Mouse (Mus musculus) G1E-ER4 (cell line): Measurements from ENCODE around the gene Cckbr. TPM values are rescaled to one million over a fixed set of nuclear protein-coding genes. Genes with fewer than 3 reads are reported as not detected.

Experiments used
- GATA1 ChIP-seq: IDR thresholded peaks from one replicate; pipeline ENCODE4 v1.8.0; 2012; ENCODE audit warnings: low read length, inconsistent platforms
- polyA plus RNA-seq: library from polyadenylated mRNA; stranded (reverse); fragments of >175 nt; gene quantifications from 2 replicates; pipeline ENCODE4 v1.2.3, GENCODE M21; 2012

Gene Cckbr
- polyA plus RNA-seq, 1 experiment = not detected

DNA sequence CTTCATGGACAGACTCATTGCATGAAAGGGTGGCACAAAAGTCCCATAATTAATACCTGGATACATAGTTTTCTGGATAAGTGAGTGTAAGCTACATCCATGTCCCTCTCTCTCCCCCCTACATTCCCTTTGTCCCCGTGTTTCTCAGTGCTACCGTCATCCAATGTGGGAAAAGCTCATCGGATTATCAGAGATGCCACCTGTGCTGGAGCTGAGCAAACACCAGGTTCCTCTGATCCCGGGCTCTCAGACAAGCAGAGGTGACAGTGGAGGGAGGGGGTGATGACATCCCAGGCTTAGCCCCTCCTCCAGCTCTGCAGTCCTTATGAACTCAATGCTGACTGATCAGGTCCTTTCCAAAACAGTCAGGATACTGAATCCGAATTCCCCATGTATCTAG lies 1.2 kb upstream of the Cckbr start:
- TF ChIP-seq GATA1 = no peak

DNA sequence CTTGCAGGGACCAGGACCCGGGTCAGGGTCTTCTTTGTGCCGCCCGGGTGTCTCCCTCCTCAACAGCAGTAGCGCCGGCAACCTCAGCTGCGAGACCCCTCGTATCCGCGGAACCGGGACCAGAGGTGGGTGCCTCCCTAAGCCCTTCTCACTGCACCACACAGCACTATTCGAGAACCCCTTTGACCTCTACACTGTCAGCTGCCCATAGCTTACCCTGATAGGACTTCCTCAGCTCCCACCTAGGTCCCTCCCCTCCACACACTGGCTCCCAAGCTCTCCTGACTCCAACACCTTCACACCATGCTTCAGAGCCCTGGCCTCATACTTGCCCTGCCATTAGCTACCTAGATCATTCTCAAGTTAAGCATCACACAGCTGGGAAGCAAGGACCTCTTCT lies 520 bp downstream of the Cckbr start:
- TF ChIP-seq GATA1 = no peak

DNA sequence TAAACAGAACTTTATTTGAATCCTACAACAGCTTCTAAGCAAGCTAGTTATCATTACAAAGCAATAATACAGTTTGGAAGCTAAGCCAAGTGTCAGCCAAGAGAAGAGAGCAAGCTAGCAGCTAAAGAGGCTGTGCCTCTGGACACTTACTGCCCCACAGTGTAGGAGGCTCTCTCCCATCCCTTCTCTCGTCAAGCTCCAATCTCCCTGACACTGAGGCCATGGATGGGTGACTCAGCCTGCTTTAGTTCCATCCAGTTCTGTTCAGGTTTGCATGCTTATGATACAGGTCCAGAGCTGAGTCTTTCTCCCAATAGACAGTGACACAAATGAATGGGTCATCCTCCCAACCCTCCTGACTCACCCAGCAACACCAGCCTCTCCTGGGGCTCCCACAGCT lies 6.5 kb downstream of the Cckbr start:
- TF ChIP-seq GATA1 = no peak

DNA sequence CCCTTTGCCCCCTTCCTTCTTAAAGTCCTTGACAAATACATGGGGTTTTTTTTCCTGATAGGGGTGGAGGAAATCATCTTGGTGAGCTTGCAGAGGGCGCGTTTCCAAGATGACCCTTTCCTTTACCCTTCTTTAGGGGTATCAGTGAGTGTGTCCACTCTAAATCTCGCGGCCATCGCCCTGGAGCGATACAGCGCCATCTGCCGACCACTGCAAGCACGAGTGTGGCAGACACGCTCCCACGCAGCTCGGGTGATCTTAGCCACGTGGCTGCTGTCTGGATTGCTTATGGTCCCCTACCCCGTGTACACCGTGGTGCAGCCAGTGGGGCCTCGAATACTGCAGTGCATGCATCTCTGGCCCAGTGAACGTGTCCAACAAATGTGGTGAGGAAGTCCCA lies 8.3 kb downstream of the Cckbr start:
- no peak for TF ChIP-seq GATA1

DNA sequence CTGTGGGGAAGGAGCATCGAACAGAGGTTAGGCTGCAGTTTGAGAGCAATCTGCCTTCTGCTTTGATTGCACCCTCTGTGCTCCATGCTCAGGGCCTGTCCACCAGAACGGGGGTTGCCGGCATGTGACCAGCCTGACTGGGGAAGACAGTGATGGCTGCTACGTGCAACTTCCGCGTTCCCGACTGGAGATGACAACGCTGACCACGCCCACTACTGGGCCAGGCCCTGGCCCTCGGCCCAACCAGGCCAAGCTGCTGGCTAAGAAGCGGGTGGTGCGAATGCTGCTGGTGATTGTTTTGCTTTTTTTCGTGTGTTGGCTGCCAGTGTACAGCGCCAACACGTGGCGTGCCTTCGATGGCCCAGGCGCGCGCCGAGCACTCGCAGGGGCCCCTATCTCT lies 9.3 kb downstream of the Cckbr start:
- no peak for TF ChIP-seq GATA1

DNA sequence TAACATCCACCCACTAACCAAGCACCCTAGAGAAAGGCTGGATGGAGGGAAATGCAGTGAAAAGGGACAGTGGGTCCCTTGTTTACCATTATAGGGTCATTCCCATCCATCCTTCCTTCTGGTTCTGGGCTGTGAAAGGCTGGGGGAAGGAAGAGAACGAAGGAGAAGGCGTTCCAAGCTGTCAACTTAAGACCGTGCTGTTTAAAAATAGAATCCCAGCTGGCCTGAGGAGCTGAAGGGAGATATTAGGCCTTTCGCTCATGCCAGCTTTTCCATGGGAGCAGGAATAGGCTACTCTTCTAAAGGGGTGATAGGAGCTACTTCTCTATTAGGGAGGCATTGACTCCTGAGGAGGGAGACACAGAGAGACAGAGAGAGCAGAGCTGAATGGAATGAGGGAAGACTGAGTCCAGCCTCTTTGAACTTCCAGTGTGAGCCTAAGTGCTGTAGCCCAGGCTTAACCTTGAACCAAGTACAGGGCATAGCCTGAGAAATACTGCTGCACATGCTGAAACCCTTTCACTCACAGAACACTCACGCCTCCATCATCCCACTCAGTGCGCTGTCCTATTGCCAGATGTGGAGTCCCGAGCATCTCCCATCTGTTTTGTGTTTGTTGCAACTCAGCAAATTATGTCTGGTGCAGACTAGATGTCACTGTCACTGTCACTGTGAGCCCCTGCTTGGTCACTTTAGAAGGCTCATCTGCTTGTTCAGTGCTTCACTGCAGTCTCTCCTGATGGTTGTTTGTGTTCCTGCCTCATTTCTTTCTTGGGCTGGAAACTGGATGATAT lies 12.6 kb downstream of the Cckbr start:
- no peak for TF ChIP-seq GATA1

DNA sequence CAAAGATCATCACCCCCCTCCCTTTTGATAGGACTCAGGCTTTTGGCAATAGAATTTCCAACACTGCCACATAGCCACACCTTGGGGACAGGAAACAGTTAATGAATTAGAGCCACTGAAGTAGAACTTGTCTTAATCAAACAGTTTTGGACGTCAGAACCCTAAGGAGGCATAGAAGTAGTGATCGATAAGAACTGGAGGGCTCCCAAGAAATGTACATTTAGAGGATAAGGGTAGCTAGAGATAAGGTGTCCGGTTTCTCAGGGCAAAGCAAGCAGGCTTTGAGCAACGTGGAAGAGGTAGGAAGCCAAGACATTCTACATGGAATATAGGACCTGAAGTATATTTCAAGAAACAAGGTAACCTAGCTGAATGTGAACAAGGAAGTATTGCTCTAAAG lies 15.9 kb downstream of the Cckbr start:
- TF ChIP-seq GATA1 = no peak

DNA sequence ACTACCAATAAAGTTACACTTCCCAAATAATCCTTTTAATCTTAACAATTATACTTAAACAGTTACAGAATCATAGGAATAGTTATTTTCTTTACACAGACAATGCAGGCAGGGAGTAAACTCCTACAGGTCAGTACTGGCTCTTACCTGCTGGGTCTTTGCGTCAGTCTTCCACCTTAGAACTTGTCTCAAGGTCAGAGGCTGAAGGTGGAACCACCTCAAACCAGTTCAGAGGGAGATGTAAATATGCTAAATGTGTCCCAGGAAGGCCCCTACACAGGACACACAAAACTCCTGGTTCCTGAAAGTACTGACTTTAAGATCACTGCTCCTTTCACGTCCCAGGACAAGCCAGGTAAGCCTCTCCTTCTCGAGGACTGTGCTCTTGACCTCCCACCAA lies 19.5 kb downstream of the Cckbr start:
- no peak for TF ChIP-seq GATA1

DNA sequence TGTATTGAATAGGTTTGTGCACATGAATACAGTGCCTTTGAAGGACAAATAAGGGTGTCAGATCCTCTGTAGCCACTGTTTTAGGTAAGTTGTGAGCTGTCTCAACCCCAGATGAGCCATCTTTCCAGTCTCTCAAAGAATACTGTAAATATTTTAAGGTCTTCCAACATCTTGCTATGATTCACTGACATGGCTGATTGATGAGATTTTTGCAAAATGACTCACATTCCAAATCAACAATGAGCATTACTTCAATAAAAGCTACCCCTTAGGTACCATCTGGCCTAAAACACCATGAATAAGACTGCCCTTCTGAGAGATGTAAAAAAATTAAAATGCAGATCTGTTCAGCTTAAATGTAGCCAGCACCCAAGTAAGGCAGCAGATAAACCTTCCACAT lies 33.0 kb downstream of the Cckbr start:
- no peak for TF ChIP-seq GATA1

DNA sequence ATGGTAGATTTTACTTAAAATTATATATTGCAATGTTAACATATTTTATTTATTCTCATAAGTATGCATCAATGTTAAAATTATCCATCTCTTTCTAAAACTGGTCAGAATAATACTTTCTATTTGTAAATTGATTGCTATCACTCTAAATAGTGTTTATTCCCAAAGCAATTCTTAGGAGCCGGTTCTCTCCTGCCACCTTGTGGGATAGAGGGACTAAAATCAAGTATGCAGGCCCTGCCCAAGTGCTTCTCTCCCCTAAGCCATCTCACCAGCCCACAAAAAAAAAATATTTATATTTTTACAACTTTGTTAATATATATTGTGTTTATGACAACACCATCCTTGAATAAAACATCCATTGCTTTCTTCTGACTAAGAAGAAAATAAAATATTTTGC lies 47.1 kb downstream of the Cckbr start:
- no peak for TF ChIP-seq GATA1

DNA sequence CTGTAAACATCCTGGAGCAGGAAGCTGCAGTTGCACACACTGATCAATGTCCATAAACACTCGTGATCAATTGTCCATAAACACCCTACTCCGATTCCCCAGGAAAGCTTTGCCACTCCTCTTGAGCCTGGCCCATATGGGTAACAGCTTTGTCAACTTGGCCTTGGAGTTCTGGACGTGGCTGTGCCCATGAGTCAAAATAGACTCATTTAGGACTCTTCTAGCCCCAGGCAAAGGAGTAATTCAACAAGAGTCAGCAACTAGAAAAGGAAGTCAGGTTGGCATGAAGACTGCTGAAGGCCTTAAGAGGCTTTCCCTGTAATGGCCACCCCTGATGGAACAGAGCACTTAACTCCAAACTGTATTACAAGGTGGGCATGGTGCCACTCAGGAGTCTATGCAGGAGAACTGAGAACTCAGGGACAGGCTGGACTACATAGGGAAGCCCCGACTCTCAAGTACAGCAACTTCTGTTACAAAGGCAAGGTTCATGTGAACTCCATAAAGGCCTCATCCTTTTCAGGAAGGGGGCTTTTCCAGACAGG lies 49.3 kb downstream of the Cckbr start:
- no peak for TF ChIP-seq GATA1

DNA sequence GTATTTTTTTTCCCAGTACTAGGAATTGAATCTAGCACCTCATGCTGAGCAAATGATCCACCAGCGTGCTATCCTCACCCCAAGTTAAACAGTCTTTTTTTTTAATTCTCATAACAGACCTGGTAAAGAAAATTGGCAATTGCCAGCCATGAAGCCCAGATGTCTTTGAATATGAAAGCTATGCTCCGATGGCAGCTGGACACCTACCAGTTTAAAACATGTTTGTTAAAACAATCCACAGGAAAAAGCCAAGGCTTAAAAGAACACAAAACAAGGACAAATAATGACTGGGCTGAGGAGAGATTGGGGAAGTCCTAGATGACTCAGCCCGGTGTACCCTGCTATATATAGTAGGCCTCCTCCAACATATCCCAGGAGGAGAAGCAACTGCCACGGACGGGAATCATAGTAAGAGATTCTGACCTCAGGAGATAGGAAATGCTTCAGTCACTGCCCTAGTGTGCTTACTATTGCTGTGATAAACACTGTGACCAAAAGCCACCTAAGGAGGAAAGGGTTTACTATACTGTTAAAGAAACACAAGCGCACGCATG lies 49.9 kb downstream of the Cckbr start:
- no peak for TF ChIP-seq GATA1

DNA sequence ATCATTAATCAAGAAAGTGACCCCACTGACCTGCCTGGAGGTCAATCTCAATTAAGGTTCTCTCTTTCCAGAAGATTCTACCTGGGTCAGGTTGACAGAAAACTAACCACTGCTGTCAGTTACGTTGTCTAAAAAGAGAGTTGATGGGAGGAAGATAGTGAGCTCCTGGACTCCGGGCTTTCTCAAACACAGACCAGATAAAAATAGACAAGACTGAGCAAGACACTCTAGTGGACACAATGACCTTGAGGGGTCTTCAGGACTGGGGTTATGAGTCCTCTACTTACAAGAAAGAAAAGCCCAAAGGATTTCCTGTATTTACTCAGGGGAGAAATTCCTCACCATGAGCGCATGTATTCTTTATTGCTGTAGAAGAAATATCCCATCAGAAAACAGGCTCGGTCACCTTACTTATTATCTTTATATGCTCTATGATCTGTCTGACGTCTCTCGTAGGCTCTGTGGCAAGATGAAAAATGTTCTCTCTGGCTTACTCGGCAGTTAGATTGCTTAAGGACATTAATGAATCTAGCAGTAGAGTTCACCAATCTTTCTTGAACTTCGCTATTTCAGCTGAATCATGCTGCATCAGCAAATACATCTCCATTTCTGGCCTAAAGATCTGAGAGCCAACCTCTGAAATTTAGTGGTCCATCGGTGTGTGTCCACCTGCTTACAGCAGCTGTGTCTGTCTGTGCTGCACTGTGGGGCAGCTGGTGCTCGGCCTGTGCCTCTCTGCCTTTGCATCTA lies 51.3 kb downstream of the Cckbr start:
- no peak for TF ChIP-seq GATA1

DNA sequence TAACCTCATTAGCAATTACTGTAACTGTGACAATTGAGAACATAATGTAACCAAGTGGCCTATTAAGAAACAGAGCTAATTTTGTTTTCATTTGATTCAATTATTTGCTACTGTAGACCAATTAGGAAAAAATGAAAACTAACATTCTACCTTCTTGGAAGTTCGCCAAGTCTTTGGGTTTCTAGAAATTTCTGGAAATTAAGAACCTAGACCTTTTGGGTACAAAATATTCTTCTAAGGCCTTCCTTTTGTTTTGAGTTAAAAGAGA lies 51.8 kb downstream of the Cckbr start:
- TF ChIP-seq GATA1 = no peak

DNA sequence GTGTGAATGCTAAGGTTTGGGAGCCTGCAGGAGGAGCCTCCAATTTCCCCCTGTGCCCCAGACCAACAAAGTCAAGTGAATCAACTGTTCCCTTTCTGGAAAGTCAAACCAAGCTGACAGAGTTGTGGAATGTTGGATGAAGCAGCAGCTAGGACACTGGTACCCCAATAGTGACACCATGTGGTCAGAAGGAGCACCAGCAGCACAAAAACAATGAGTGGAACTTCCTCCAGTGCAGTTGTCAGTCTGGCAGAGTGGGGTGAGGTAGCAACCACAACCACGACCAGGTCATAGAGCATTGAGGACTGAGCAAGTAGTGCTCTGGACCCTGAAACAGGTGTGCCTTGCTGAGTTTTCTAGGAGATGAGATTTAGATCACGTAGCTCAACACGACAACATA lies 52.3 kb downstream of the Cckbr start:
- no peak for TF ChIP-seq GATA1

DNA sequence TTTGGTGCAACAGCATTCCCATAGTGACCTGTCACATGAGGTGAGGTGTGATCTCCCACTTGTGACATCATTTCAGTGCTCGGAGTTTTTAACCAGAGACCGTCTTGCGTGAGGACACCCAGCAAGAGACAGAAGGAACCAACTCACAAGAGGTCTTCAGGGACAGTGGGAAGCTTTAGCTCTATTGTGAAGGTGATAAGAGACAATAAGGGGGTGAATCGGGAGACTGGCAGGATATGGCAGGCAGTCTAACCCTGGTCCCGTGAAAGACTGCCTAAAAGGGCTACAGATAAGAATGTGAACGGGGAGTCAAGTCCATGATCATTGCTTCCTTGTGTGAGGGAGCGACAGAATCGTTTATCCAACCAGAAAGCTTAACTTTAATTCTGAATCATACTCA lies 52.8 kb downstream of the Cckbr start:
- no peak for TF ChIP-seq GATA1

DNA sequence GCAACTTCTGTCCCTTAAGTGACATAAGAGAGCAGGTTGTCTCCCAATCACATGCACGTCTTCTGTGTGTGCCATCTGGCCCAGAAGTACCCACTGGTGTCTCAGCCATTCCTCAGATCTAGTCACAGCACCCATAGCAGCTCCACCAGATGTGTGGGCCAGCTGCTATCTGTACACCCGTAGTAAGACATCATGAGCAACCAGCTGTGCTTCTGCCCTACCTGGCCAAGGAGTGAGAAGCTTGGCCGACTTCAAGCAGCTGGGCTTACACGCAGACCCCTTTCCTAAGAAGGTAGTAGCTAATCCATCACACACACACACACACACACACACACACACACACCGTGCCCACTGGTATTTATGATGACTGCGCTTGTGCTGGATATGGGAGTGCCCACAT lies 53.7 kb downstream of the Cckbr start:
- TF ChIP-seq GATA1 = no peak
